Mouse (Mus musculus): Measurements from ENCODE around the gene Gm4131.

DNA sequence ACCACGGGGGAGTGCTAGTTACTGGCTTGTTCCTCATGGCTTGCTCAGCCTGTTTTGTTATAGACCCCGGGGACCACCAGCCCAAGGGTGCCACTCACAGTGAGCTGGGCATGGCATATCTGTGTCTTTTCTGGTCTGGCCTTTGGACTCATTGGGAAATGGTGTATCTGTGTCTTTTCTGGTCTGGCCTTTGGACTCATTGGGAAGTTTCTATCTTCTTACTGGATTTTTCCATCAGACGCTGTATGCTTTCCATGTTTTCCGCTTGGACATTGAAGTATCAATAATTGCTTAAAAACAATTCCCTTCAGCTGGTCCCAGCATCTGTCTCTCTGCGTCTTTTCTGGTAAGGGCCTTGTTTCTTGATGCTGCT is 98.0 kb downstream of the Gm4131 start:
- no peak for TF ChIP-seq CTCF (IDR thresholded peaks at IDR 0.05; ENCODE audit: low read depth)
- no peak for TF ChIP-seq EP300 (IDR thresholded peaks at IDR 0.05; ENCODE audit: low read depth)

Data from liver, postnatal 0 days (tissue).